Mouse (Mus musculus) MEL (cell line): ENCODE data around the gene Erbin. TPM values are rescaled to one million over a fixed set of nuclear protein-coding genes. Genes with fewer than 3 reads are reported as not detected.
A peak's percentile ranks its signal among the peaks of the same experiment; 100 is the strongest.

Source experiments
- DNase-seq: peaks from one replicate; pipeline ENCODE4 v3.0.0; 2011; ENCODE audit warnings: low read depth, low spot score
- H3K27ac ChIP-seq: 2 replicates; pipeline ENCODE4 v1.5.1; 2012; ENCODE audit warnings: low read depth, mild to moderate bottlenecking, control low read depth, low read length, moderate library complexity; ENCODE audit not compliant: control insufficient read depth
- H3K27me3 ChIP-seq, 2 experiments: fragments of 150-350 bp in 1 of 2; sonication (generic) in 1 of 2; 2 replicates each; pipeline ENCODE4 v1.6.1; 2012; ENCODE audit warnings: low read length in 2 of 2, mild to moderate bottlenecking in 2 of 2, improper control_type of control experiment in 1 of 2, moderate library complexity in 1 of 2; ENCODE audit not compliant: insufficient read depth in 2 of 2, control insufficient read depth in 1 of 2
- H3K36me3 ChIP-seq, 2 experiments: 2 replicates each; pipeline ENCODE4 v1.6.1; 2012 to 2014; ENCODE audit warnings: low read length in 2 of 2, improper control_type of control experiment in 1 of 2, inconsistent platforms in 1 of 2, mild to moderate bottlenecking in 1 of 2; ENCODE audit not compliant: insufficient read depth in 2 of 2, control insufficient read depth in 1 of 2
- H3K4me1 ChIP-seq, 2 experiments: fragments of 150-350 bp in 1 of 2; sonication (generic) in 1 of 2; 2 replicates each; pipeline ENCODE4 v1.6.1; 2012; ENCODE audit warnings: low read length in 2 of 2, improper control_type of control experiment in 1 of 2, mild to moderate bottlenecking in 1 of 2; ENCODE audit not compliant: insufficient read depth in 2 of 2, control insufficient read depth in 1 of 2
- H3K4me3 ChIP-seq, 2 experiments: fragments of 150-350 bp in 1 of 2; sonication (generic) in 1 of 2; 2 replicates each; pipeline ENCODE4 v1.5.1; 2012; ENCODE audit warnings: low read depth in 2 of 2, low read length in 2 of 2, mild to moderate bottlenecking in 2 of 2, moderate library complexity in 2 of 2, control low read depth in 1 of 2, improper control_type of control experiment in 1 of 2; ENCODE audit not compliant: control insufficient read depth in 1 of 2, insufficient read depth in 1 of 2
- H3K79me2 ChIP-seq: 2 replicates; pipeline ENCODE4 v1.6.1; 2012; ENCODE audit warnings: mild to moderate bottlenecking, low read length, moderate library complexity; ENCODE audit not compliant: control insufficient read depth, poor library complexity, insufficient read depth
- H3K9ac ChIP-seq: 2 replicates; pipeline ENCODE4 v1.6.1; 2012; ENCODE audit warnings: low read depth, mild to moderate bottlenecking, control low read depth, low read length, moderate library complexity; ENCODE audit not compliant: control insufficient read depth, poor library complexity, severe bottlenecking
- H3K9me3 ChIP-seq: fragments of 150-350 bp; sonication (generic); replicated peaks from 2 replicates; pipeline ENCODE4 v1.6.1; 2012; ENCODE audit warnings: mild to moderate bottlenecking, low read length, improper control_type of control experiment, moderate library complexity; ENCODE audit not compliant: insufficient read depth
- BHLHE40 ChIP-seq: IDR thresholded peaks from 2 replicates; pipeline ENCODE4 v1.6.1; 2012; ENCODE audit warnings: low read depth, mild to moderate bottlenecking, inconsistent platforms, low read length, improper control_type of control experiment, borderline replicate concordance
- CHD1 ChIP-seq: IDR thresholded peaks from 2 replicates; pipeline ENCODE4 v1.6.1; 2012; ENCODE audit warnings: low read depth, mild to moderate bottlenecking, inconsistent platforms, low read length, improper control_type of control experiment
- ELF1 ChIP-seq: IDR thresholded peaks from 2 replicates; pipeline ENCODE4 v1.6.1; 2014; ENCODE audit warnings: low read depth, mild to moderate bottlenecking, inconsistent platforms, low read length, improper control_type of control experiment, moderate library complexity
- EP300 ChIP-seq, 2 experiments: IDR thresholded peaks; 2 replicates each; pipeline ENCODE4 v1.6.1; 2011; ENCODE audit warnings: improper control_type of control experiment in 2 of 2, low read length in 2 of 2, low read depth in 1 of 2, mild to moderate bottlenecking in 1 of 2
- GATA1 ChIP-seq: IDR thresholded peaks from 2 replicates; pipeline ENCODE4 v1.6.1; 2011; ENCODE audit warnings: low read depth, low read length, improper control_type of control experiment
- HCFC1 ChIP-seq: IDR thresholded peaks from 2 replicates; pipeline ENCODE4 v1.6.1; 2012; ENCODE audit warnings: low read depth, mild to moderate bottlenecking, inconsistent platforms, low read length, improper control_type of control experiment, moderate library complexity
- KAT2A ChIP-seq: conservative IDR thresholded peaks from 2 replicates; pipeline ENCODE4 v1.6.1; 2012; ENCODE audit warnings: low read depth, low read length, improper control_type of control experiment, inconsistent platforms
- MAX ChIP-seq: IDR thresholded peaks from 2 replicates; pipeline ENCODE4 v1.6.1; 2011; ENCODE audit warnings: low read length, improper control_type of control experiment
- MYB ChIP-seq: IDR thresholded peaks from 2 replicates; pipeline ENCODE4 v1.6.1; 2011; ENCODE audit warnings: mild to moderate bottlenecking, low read depth, low read length, improper control_type of control experiment
- NRF1 ChIP-seq: IDR thresholded peaks from 2 replicates; pipeline ENCODE4 v1.6.1; 2014; ENCODE audit warnings: low read depth, mild to moderate bottlenecking, inconsistent platforms, low read length, improper control_type of control experiment, moderate library complexity; ENCODE audit not compliant: poor library complexity, insufficient read depth, severe bottlenecking
- POLR2AphosphoS2 ChIP-seq: IDR thresholded peaks from 2 replicates; pipeline ENCODE4 v1.6.1; 2011; ENCODE audit warnings: low read length, improper control_type of control experiment
- POLR2AphosphoS5 ChIP-seq: IDR thresholded peaks from 2 replicates; pipeline ENCODE4 v1.6.1; 2012; ENCODE audit warnings: low read depth, borderline replicate concordance, mild to moderate bottlenecking, inconsistent platforms, low read length, moderate library complexity, mixed read lengths
- RCOR1 ChIP-seq: IDR thresholded peaks from 2 replicates; pipeline ENCODE4 v1.6.1; 2012; ENCODE audit warnings: low read depth, mild to moderate bottlenecking, inconsistent platforms, low read length, improper control_type of control experiment
- SMC3 ChIP-seq: IDR thresholded peaks from 2 replicates; pipeline ENCODE4 v1.6.1; 2011; ENCODE audit warnings: low read depth, low read length, improper control_type of control experiment
- TAL1 ChIP-seq: IDR thresholded peaks from 2 replicates; pipeline ENCODE4 v1.6.1; 2012; ENCODE audit warnings: mild to moderate bottlenecking, inconsistent platforms, low read length, moderate library complexity, mixed read lengths
- TBP ChIP-seq: IDR thresholded peaks from 2 replicates; pipeline ENCODE4 v1.8.0; 2011; ENCODE audit warnings: low read depth, low read length, improper control_type of control experiment
- UBTF ChIP-seq: IDR thresholded peaks from 2 replicates; pipeline ENCODE4 v1.6.1; 2012; ENCODE audit warnings: low read depth, mild to moderate bottlenecking, inconsistent platforms, low read length, improper control_type of control experiment, moderate library complexity, borderline replicate concordance; ENCODE audit not compliant: insufficient read depth
- USF2 ChIP-seq, 2 experiments: IDR thresholded peaks; 2 replicates each; pipeline ENCODE4 v1.6.1; 2011 to 2012; ENCODE audit warnings: improper control_type of control experiment in 2 of 2, low read length in 2 of 2, borderline replicate concordance in 1 of 2, inconsistent platforms in 1 of 2, low read depth in 1 of 2, mild to moderate bottlenecking in 1 of 2; ENCODE audit not compliant: insufficient read depth in 1 of 2
- ZC3H11A ChIP-seq: IDR thresholded peaks from 2 replicates; pipeline ENCODE4 v1.6.1; 2012; ENCODE audit warnings: low read depth, mild to moderate bottlenecking, inconsistent platforms, low read length, improper control_type of control experiment
- ZKSCAN1 ChIP-seq: IDR thresholded peaks from 2 replicates; pipeline ENCODE4 v1.6.1; 2012; ENCODE audit warnings: low read depth, mild to moderate bottlenecking, inconsistent platforms, low read length, improper control_type of control experiment, moderate library complexity
- ZMIZ1 ChIP-seq: IDR thresholded peaks from 2 replicates; pipeline ENCODE4 v1.6.1; 2012; ENCODE audit warnings: low read depth, mild to moderate bottlenecking, inconsistent platforms, low read length, improper control_type of control experiment, moderate library complexity
- ZNF384 ChIP-seq: IDR thresholded peaks from 2 replicates; pipeline ENCODE4 v1.6.1; 2012; ENCODE audit warnings: low read depth, mild to moderate bottlenecking, inconsistent platforms, low read length, improper control_type of control experiment
- polyA plus RNA-seq, 2 experiments: library from polyadenylated mRNA; stranded (reverse) in 1 of 2; unstranded in 1 of 2; fragments of >175 nt in 1 of 2; fragments of >200 nt in 1 of 2; gene quantifications; 2 replicates each; pipeline versions ENCODE4 v1.2.1 to v1.2.4; 2012; ENCODE audit warnings: low replicate concordance in 2 of 2, low read depth in 1 of 2; ENCODE audit not compliant: insufficient read length in 2 of 2, insufficient read depth in 1 of 2, missing spikeins in 1 of 2
- total RNA-seq: library from RNA; depleted of rRNA; stranded (reverse); fragments of 300-350 nt; gene quantifications from 2 replicates; pipeline ENCODE4 v1.2.3, GENCODE M21; 2012

The Erbin gene
- total and polyA plus RNA-seq, 3 experiments = 15.2 to 18.6 TPM; not detected in 1

DNA sequence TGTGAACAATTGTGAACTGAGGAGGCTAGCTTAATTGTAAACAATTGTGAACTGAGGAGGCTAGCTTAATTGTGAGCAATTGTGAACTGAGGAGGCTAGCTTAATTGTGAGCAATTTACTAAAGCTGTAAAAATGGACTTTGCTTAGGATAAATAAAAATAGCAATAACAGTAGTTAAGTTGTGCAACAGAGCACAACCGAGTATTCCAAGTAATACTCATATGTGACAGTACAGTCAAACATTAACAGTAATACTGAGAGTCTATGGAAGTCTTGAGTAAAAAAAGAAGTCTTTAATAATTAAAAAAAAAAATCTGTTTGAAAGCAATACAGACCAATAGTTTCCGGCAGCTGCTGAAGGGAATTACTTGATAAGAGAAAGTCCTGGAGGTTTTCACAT, 61.3 kb downstream of the Erbin start:
- Histone ChIP-seq H3K9me3 (no peaks in the 10 kb centered on the region), H3K4me1 (peaks cover 0 to 2% of the 10 kb centered on the region in 2 experiments; a peak in 1 of 4 replicates), H3K9ac (no peak overlapping the region), H3K79me2 (no peaks in the 10 kb centered on the region), H3K4me3 (no peak overlapping the region), H3K27ac (no peak overlapping the region), H3K36me3 (peaks cover 3 to 26% of the 10 kb centered on the region in 2 experiments; a peak in 3 of 4 replicates), H3K27me3 (no peaks in the 10 kb centered on the region)
- DNase-seq = no peak
- TF ChIP-seq KAT2A (no peak), EP300 (IDR thresholded peaks at IDR 0.05; ENCODE audit: low read depth in 1 of 2, low read length in 2 of 2) (no peak), CHD1 (no peak), POLR2AphosphoS2 (no peak), ZKSCAN1 (no peak), TBP (no peak), NRF1 (no peak), ZMIZ1 (no peak), USF2 (IDR thresholded peaks at IDR 0.05; ENCODE audit: borderline replicate concordance in 1 of 2, insufficient read depth in 1 of 2, low read depth in 1 of 2, low read length in 2 of 2) (no peak), SMC3 (no peak), ZNF384 (no peak), TAL1 (no peak), HCFC1 (no peak), ZC3H11A (no peak), GATA1 (no peak), MYB (no peak)

DNA sequence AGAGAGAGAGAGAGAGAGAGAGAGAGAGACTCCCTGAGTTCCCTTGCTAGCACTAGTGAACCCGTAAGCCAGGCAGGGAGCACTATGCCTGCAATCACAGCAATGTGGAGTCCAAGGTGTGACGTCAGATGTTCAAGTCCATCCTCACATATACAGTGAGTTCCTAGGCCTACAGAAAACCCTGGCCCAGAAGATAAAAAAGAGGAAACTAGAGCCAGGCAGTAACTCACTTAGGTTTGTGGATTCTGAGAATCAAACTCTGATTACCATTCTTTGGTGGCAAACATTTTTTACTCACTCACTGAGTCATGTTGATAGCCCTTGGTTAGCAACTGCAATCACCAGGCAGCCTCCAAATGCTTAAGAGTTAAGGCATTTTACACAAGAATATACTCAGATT, 72.7 kb downstream of the Erbin start:
- peak; percentile 63 for DNase-seq
- H3K27ac ChIP-seq = no peak overlapping the region
- no peaks in the 10 kb centered on the region for H3K27me3 ChIP-seq
- H3K36me3 ChIP-seq = peaks cover 0 to 12% of the 10 kb centered on the region in 2 experiments; a peak in 2 of 4 replicates
- H3K9ac ChIP-seq = no peak overlapping the region
- TF ChIP-seq ELF1 (no peak), ZNF384 (no peak), RCOR1 (peak; percentile 62; the same call in 1 of the 2 replicates), POLR2AphosphoS2 (no peak), POLR2AphosphoS5 (no peak), MAX (no peak), ZKSCAN1 (no peak), TAL1 (peak; percentile 52), UBTF (no peak), BHLHE40 (no peak)
- H3K4me1 ChIP-seq = no peaks in the 10 kb centered on the region
- no peak overlapping the region for H3K4me3 ChIP-seq
- H3K79me2 ChIP-seq = no peaks in the 10 kb centered on the region
- H3K9me3 ChIP-seq = no peaks in the 10 kb centered on the region
